Mouse (Mus musculus): ENCODE data around the gene Mymx. TPM values are rescaled to one million over a fixed set of nuclear protein-coding genes. Genes with fewer than 3 reads are reported as not detected.

The Mymx gene
- polyA plus RNA-seq, 1 experiment from 2014 or later, result 22.9 TPM

- peaks cover 6% of the 10 kb centered on the region for H3K27me3 ChIP-seq
- 2% methylated on average over 58 of the region's 58 CpGs for WGBS
- peaks cover 81% of the 10 kb centered on the region for H3K4me1 ChIP-seq
- ATAC-seq (ENCODE audit: insufficient number of reproducible peaks, low FRiP score, low TSS enrichment, low read depth), result peak; percentile 67
- peak overlapping the region; percentile 39 for H3K9ac ChIP-seq
- H3K27ac ChIP-seq, result peak overlapping the region; percentile 84
- peak overlapping the region; percentile 98 for H3K4me2 ChIP-seq
- H3K9me3 ChIP-seq, result no peaks in the 10 kb centered on the region
- peak overlapping the region; percentile 57 for H3K4me3 ChIP-seq
- peaks cover 2% of the 10 kb centered on the region; the same call in 1 of the 2 replicates for H3K36me3 ChIP-seq
Observed at GRCm38 (mm10) chr17:45594881-45595735, 6.8 kb downstream of the Mymx start.

- Histone ChIP-seq H3K9ac (0 out of 2 replicates have a peak overlapping the region, but pooled peaks have one; percentile 7), H3K4me3 (peak overlapping the region; percentile 57), H3K36me3 (peaks cover 11% of the 10 kb centered on the region), H3K27me3 (no peaks in the 10 kb centered on the region), H3K27ac (no peak overlapping the region), H3K4me1 (peaks cover 74% of the 10 kb centered on the region), H3K9me3 (no peaks in the 10 kb centered on the region), H3K4me2 (peak overlapping the region; percentile 98)
- 56% methylated on average over 8 of the region's 8 CpGs for WGBS
- ATAC-seq (ENCODE audit: insufficient number of reproducible peaks, low FRiP score, low TSS enrichment, low read depth), result no peak
Observed at GRCm38 (mm10) chr17:45594195-45594594, 7.7 kb downstream of the Mymx start.

- peaks cover 18% of the 10 kb centered on the region for H3K36me3 ChIP-seq
Observed at GRCm38 (mm10) chr17:45593479-45593878, 8.4 kb downstream of the Mymx start.

GRCm38 (mm10) chr17:45592606-45593431, 9.1 kb downstream of the Mymx start:
- Histone ChIP-seq H3K27ac (peak overlapping the region; percentile 77), H3K4me1 (peaks cover 72% of the 10 kb centered on the region), H3K9me3 (no peaks in the 10 kb centered on the region), H3K27me3 (no peaks in the 10 kb centered on the region), H3K4me3 (peak overlapping the region; percentile 21), H3K36me3 (peaks cover 23% of the 10 kb centered on the region), H3K9ac (no peak overlapping the region), H3K4me2 (peak overlapping the region; percentile 98)
- WGBS, result 38% methylated on average over 8 of the region's 8 CpGs
- ATAC-seq (ENCODE audit: insufficient number of reproducible peaks, low FRiP score, low TSS enrichment, low read depth), result no peak

More at GRCm38 (mm10) chr17:45593479-45593878, 8.4 kb downstream of the Mymx start:
- WGBS, result 42% methylated on average over 8 of the region's 8 CpGs
- Histone ChIP-seq H3K9ac (no peak overlapping the region), H3K4me2 (peak overlapping the region; percentile 98), H3K4me3 (peak overlapping the region; percentile 57; the same call in 1 of the 2 replicates), H3K4me1 (peaks cover 72% of the 10 kb centered on the region), H3K9me3 (no peaks in the 10 kb centered on the region), H3K27me3 (no peaks in the 10 kb centered on the region), H3K27ac (peak overlapping the region; percentile 77)
- ATAC-seq (ENCODE audit: insufficient number of reproducible peaks, low FRiP score, low TSS enrichment, low read depth), result no peak

- WGBS, result 45% methylated on average over 16 of the region's 16 CpGs
- Histone ChIP-seq H3K27me3 (no peaks in the 10 kb centered on the region), H3K9ac (no peak overlapping the region), H3K27ac (peak overlapping the region; percentile 77), H3K4me2 (peak overlapping the region; percentile 98), H3K4me1 (peaks cover 69% of the 10 kb centered on the region), H3K9me3 (no peaks in the 10 kb centered on the region), H3K4me3 (peak overlapping the region; percentile 21), H3K36me3 (peaks cover 29% of the 10 kb centered on the region)
- no peak for ATAC-seq (ENCODE audit: insufficient number of reproducible peaks, low FRiP score, low TSS enrichment, low read depth)
Observed at GRCm38 (mm10) chr17:45591701-45592605, 9.9 kb downstream of the Mymx start.

- Histone ChIP-seq H3K36me3 (peaks cover 43% of the 10 kb centered on the region), H3K9ac (no peak overlapping the region), H3K27me3 (no peaks in the 10 kb centered on the region), H3K27ac (no peak overlapping the region), H3K4me2 (no peak overlapping the region), H3K4me3 (no peak overlapping the region), H3K9me3 (no peaks in the 10 kb centered on the region), H3K4me1 (peaks cover 61% of the 10 kb centered on the region)
- 64% methylated on average over 6 of the region's 6 CpGs for WGBS
- ATAC-seq (ENCODE audit: insufficient number of reproducible peaks, low FRiP score, low TSS enrichment, low read depth), result no peak
Observed at GRCm38 (mm10) chr17:45590410-45590809, 11.5 kb downstream of the Mymx start.

- no peaks in the 10 kb centered on the region for H3K27me3 ChIP-seq
- no peaks in the 10 kb centered on the region for H3K9me3 ChIP-seq
- 89% methylated on average over 8 of the region's 8 CpGs for WGBS
- no peak overlapping the region for H3K9ac ChIP-seq
- no peak overlapping the region for H3K27ac ChIP-seq
- H3K4me2 ChIP-seq, result no peak overlapping the region
- ATAC-seq (ENCODE audit: insufficient number of reproducible peaks, low FRiP score, low TSS enrichment, low read depth), result no peak
- H3K4me1 ChIP-seq, result peaks cover 61% of the 10 kb centered on the region
- H3K36me3 ChIP-seq, result peaks cover 43% of the 10 kb centered on the region
- no peak overlapping the region for H3K4me3 ChIP-seq
Observed at GRCm38 (mm10) chr17:45589844-45590243, 12.1 kb downstream of the Mymx start.

GRCm38 (mm10) chr17:45589236-45589635, 12.7 kb downstream of the Mymx start:
- H3K4me3 ChIP-seq, result no peak overlapping the region
- H3K4me1 ChIP-seq, result peaks cover 61% of the 10 kb centered on the region
- no peak overlapping the region for H3K9ac ChIP-seq
- ATAC-seq (ENCODE audit: insufficient number of reproducible peaks, low FRiP score, low TSS enrichment, low read depth), result no peak
- peaks cover 43% of the 10 kb centered on the region for H3K36me3 ChIP-seq
- WGBS, result 96% methylated on average over 7 of the region's 7 CpGs
- no peak overlapping the region for H3K27ac ChIP-seq
- H3K27me3 ChIP-seq, result no peaks in the 10 kb centered on the region
- H3K9me3 ChIP-seq, result no peaks in the 10 kb centered on the region
- no peak overlapping the region for H3K4me2 ChIP-seq

GRCm38 (mm10) chr17:45588370-45588769, 13.5 kb downstream of the Mymx start:
- H3K36me3 ChIP-seq, result peaks cover 43% of the 10 kb centered on the region
- WGBS, result 89% methylated on average over 6 of the region's 7 CpGs
- H3K4me2 ChIP-seq, result no peak overlapping the region
- no peaks in the 10 kb centered on the region for H3K9me3 ChIP-seq
- ATAC-seq (ENCODE audit: insufficient number of reproducible peaks, low FRiP score, low TSS enrichment, low read depth), result no peak
- H3K4me1 ChIP-seq, result peaks cover 60% of the 10 kb centered on the region
- no peak overlapping the region for H3K4me3 ChIP-seq
- no peak overlapping the region for H3K9ac ChIP-seq
- H3K27ac ChIP-seq, result no peak overlapping the region
- H3K27me3 ChIP-seq, result no peaks in the 10 kb centered on the region

- Histone ChIP-seq H3K4me1 (peaks cover 48% of the 10 kb centered on the region), H3K9me3 (no peaks in the 10 kb centered on the region), H3K36me3 (peaks cover 43% of the 10 kb centered on the region), H3K27me3 (no peaks in the 10 kb centered on the region), H3K27ac (no peak overlapping the region), H3K4me2 (no peak overlapping the region), H3K9ac (no peak overlapping the region), H3K4me3 (no peak overlapping the region)
- 94% methylated on average over 3 of the region's 3 CpGs for WGBS
- ATAC-seq (ENCODE audit: insufficient number of reproducible peaks, low FRiP score, low TSS enrichment, low read depth), result no peak
Observed at GRCm38 (mm10) chr17:45586449-45586837, 15.5 kb downstream of the Mymx start.

GRCm38 (mm10) chr17:45585725-45586448, 16.0 kb downstream of the Mymx start:
- WGBS, result 78% methylated on average over 23 of the region's 23 CpGs
- ATAC-seq (ENCODE audit: insufficient number of reproducible peaks, low FRiP score, low TSS enrichment, low read depth), result no peak
- H3K27me3 ChIP-seq, result no peaks in the 10 kb centered on the region
- H3K9me3 ChIP-seq, result no peaks in the 10 kb centered on the region
- no peak overlapping the region for H3K4me2 ChIP-seq
- H3K36me3 ChIP-seq, result peaks cover 43% of the 10 kb centered on the region
- H3K4me3 ChIP-seq, result no peak overlapping the region
- H3K27ac ChIP-seq, result peak overlapping the region; percentile 89
- peaks cover 46% of the 10 kb centered on the region for H3K4me1 ChIP-seq
- no peak overlapping the region for H3K9ac ChIP-seq
